Mouse (Mus musculus) erythroblast, embryonic 14.5 days (primary cell): Measurements from ENCODE around the gene Klf12.

Source experiments
- GATA1 ChIP-seq: IDR thresholded peaks from 2 replicates; pipeline ENCODE4 v1.6.1; 2012; ENCODE audit warnings: low read length, inconsistent platforms, mixed read lengths
- TAL1 ChIP-seq: IDR thresholded peaks from 3 replicates; pipeline ENCODE4 v1.6.1; 2012; ENCODE audit warnings: low read length, inconsistent platforms, mixed read lengths

DNA sequence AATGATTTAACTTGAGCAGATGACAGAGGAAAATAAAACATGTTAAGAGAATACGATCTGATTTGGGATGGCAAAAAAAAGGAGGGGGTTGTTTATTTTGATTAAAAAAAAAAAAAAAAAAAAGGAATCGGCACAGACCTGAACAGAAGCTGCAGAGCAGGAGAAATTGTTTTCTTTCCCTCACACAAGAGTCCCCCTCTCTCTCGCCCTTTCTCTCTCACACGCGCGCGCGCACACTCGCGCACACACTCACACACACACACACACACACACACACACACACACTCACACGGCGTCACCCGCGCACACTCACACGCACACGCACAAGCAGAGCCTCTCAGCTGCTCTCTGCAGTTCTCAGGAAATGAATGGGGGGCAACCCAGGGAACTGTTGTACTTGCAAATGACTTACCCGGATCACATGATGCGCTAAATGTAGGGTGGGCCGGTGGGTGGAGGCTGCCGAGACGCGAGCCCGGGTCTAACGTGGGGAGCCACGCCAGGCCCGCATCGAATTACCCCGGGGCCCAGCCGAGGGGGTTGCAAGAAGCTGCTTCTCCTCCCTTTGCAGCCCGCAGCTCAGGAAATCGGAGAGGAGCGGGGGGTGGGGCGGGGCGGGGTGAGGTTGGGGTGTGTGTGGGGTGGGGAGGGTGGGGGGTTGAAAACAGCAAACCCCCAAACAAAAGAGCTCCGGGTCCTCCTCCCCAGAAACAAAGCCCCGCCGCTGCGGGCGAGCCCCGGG, at the start of gene Klf12:
- TF ChIP-seq GATA1: no peak
- no peak for TF ChIP-seq TAL1
